Mouse (Mus musculus) CH12.LX (cell line): Measurements from ENCODE around the gene Adcy5. TPM values are rescaled to one million over a fixed set of nuclear protein-coding genes. Genes with fewer than 3 reads are reported as not detected.

Experiments
- DNase-seq: peaks from one replicate; pipeline ENCODE4 v3.0.0-alpha.2; 2013; ENCODE audit errors: extremely low read depth
- H3K27ac ChIP-seq: 2 replicates; pipeline ENCODE4 v1.5.1; 2012; ENCODE audit warnings: low read depth, mild to moderate bottlenecking, control low read depth, moderate library complexity; ENCODE audit not compliant: insufficient read depth
- H3K27me3 ChIP-seq: replicated peaks from 2 replicates; pipeline ENCODE3; 2012; ENCODE audit warnings: inconsistent platforms
- H3K36me3 ChIP-seq, 2 experiments: replicated peaks in 1 of 2; 2 replicates each; pipeline versions ENCODE3 to v1.6.1; 2012; ENCODE audit warnings: inconsistent platforms in 1 of 2, low read length in 1 of 2, mild to moderate bottlenecking in 1 of 2, mixed read lengths in 1 of 2, moderate library complexity in 1 of 2; ENCODE audit not compliant: control insufficient read depth in 1 of 2, insufficient read depth in 1 of 2
- H3K4me1 ChIP-seq, 2 experiments: 2 replicates each; pipeline ENCODE4 v1.6.1; 2012; ENCODE audit warnings: inconsistent platforms in 1 of 2, moderate library complexity in 1 of 2; ENCODE audit not compliant: insufficient read depth in 2 of 2, control insufficient read depth in 1 of 2
- H3K4me2 ChIP-seq: 2 replicates; pipeline ENCODE4 v1.6.1; 2012; ENCODE audit warnings: low read depth, mild to moderate bottlenecking, control low read depth; ENCODE audit not compliant: poor library complexity, insufficient read depth, severe bottlenecking
- H3K4me3 ChIP-seq, 3 experiments: fragments of 150-350 bp in 1 of 3; sonication (generic) in 1 of 3; replicated peaks in 1 of 3; 2 replicates each; pipeline versions ENCODE3 to v1.5.1; 2011 to 2012; ENCODE audit warnings: low read depth in 2 of 3, low read length in 2 of 3, mild to moderate bottlenecking in 2 of 3, moderate library complexity in 2 of 3, control low read depth in 1 of 3, improper control_type of control experiment in 1 of 3, inconsistent platforms in 1 of 3, mixed read lengths in 1 of 3; ENCODE audit not compliant: poor library complexity in 1 of 3
- H3K79me2 ChIP-seq: replicated peaks from 2 replicates; pipeline ENCODE4 v1.6.1; 2012; ENCODE audit warnings: mild to moderate bottlenecking, moderate library complexity; ENCODE audit not compliant: control insufficient read depth, poor library complexity, insufficient read depth, severe bottlenecking; ENCODE audit errors: extremely low read depth
- H3K9ac ChIP-seq: 2 replicates; pipeline ENCODE4 v1.6.1; 2012; ENCODE audit warnings: low read depth, mild to moderate bottlenecking, control low read depth, moderate library complexity; ENCODE audit not compliant: insufficient read depth
- H3K9me3 ChIP-seq: replicated peaks from 2 replicates; pipeline ENCODE3; 2012; ENCODE audit warnings: low read length, inconsistent platforms, mixed read lengths
- BHLHE40 ChIP-seq: IDR thresholded peaks from 2 replicates; pipeline ENCODE4 v1.6.1; 2011; ENCODE audit warnings: mild to moderate bottlenecking, low read depth, low read length, improper control_type of control experiment
- CTCF ChIP-seq, 2 experiments: IDR thresholded peaks in 1 of 2; conservative IDR thresholded peaks in 1 of 2; 2 replicates each; pipeline ENCODE4 v1.5.1; 2011 to 2012; ENCODE audit warnings: low read depth in 2 of 2, low read length in 2 of 2, improper control_type of control experiment in 1 of 2, inconsistent platforms in 1 of 2, mild to moderate bottlenecking in 1 of 2, moderate library complexity in 1 of 2
- GABPA ChIP-seq: IDR thresholded peaks from 2 replicates; pipeline ENCODE4 v1.6.1; 2012; ENCODE audit warnings: low read depth, low read length, improper control_type of control experiment, inconsistent platforms; ENCODE audit not compliant: insufficient replicate concordance
- JUND ChIP-seq: conservative IDR thresholded peaks from 2 replicates; pipeline ENCODE4 v1.6.1; 2011; ENCODE audit warnings: low read depth, low read length, improper control_type of control experiment
- KAT2A ChIP-seq: IDR thresholded peaks from 2 replicates; pipeline ENCODE4 v1.6.1; 2012; ENCODE audit warnings: low read length, improper control_type of control experiment, inconsistent platforms; ENCODE audit not compliant: insufficient replicate concordance
- MAFK ChIP-seq: IDR thresholded peaks from 2 replicates; pipeline ENCODE4 v1.6.1; 2011; ENCODE audit warnings: low read length, improper control_type of control experiment; ENCODE audit not compliant: insufficient replicate concordance
- MAZ ChIP-seq: IDR thresholded peaks from 2 replicates; pipeline ENCODE4 v1.6.1; 2012; ENCODE audit warnings: low read depth, mild to moderate bottlenecking, inconsistent platforms, low read length, improper control_type of control experiment, moderate library complexity
- MEF2A ChIP-seq: IDR thresholded peaks from 2 replicates; pipeline ENCODE4 v1.6.1; 2014; ENCODE audit warnings: low read depth, mild to moderate bottlenecking, inconsistent platforms, low read length, improper control_type of control experiment, borderline replicate concordance
- MYC ChIP-seq: IDR thresholded peaks from 2 replicates; pipeline ENCODE4 v1.6.1; 2011; ENCODE audit warnings: low read depth, mild to moderate bottlenecking, improper control_type of control experiment, low read length
- NELFE ChIP-seq: IDR thresholded peaks from 2 replicates; pipeline ENCODE4 v1.6.1; 2011; ENCODE audit warnings: low read depth, low read length, improper control_type of control experiment
- NRF1 ChIP-seq: IDR thresholded peaks from 2 replicates; pipeline ENCODE4 v1.6.1; 2014; ENCODE audit warnings: low read depth, mild to moderate bottlenecking, inconsistent platforms, low read length, improper control_type of control experiment, moderate library complexity
- POLR2AphosphoS2 ChIP-seq: IDR thresholded peaks from 2 replicates; pipeline ENCODE4 v1.6.1; 2011; ENCODE audit warnings: low read depth, low read length, improper control_type of control experiment
- RAD21 ChIP-seq: IDR thresholded peaks from 2 replicates; pipeline ENCODE4 v1.6.1; 2011; ENCODE audit warnings: low read depth, mild to moderate bottlenecking, low read length, improper control_type of control experiment, moderate library complexity
- RCOR1 ChIP-seq: conservative IDR thresholded peaks from 2 replicates; pipeline ENCODE4 v1.6.1; 2012; ENCODE audit warnings: low read depth, mild to moderate bottlenecking, inconsistent platforms, low read length, improper control_type of control experiment
- SIN3A ChIP-seq: IDR thresholded peaks from 2 replicates; pipeline ENCODE4 v1.6.1; 2012; ENCODE audit warnings: low read length, improper control_type of control experiment, inconsistent platforms
- SMC3 ChIP-seq: IDR thresholded peaks from 2 replicates; pipeline ENCODE4 v1.6.1; 2011; ENCODE audit warnings: low read depth, low read length, improper control_type of control experiment
- UBTF ChIP-seq: IDR thresholded peaks from 2 replicates; pipeline ENCODE4 v1.6.1; 2012; ENCODE audit warnings: low read depth, mild to moderate bottlenecking, inconsistent platforms, low read length, improper control_type of control experiment, moderate library complexity
- USF2 ChIP-seq: conservative IDR thresholded peaks from 2 replicates; pipeline ENCODE4 v1.6.1; 2011; ENCODE audit warnings: low read depth, low read length, improper control_type of control experiment
- ZC3H11A ChIP-seq: IDR thresholded peaks from 2 replicates; pipeline ENCODE4 v1.6.1; 2012; ENCODE audit warnings: low read depth, mild to moderate bottlenecking, inconsistent platforms, low read length, improper control_type of control experiment
- dilution Hi-C: fragments of 300-500 bp; cut with MboI; formaldehyde crosslinking; loops from 2 replicates; pipeline ENCODE4 v1.14.3; 2020; ENCODE audit warnings: low sequenced_read_pairs; ENCODE audit not compliant: extremely low pct_unique_long_range_greater_than_20kb, extremely low pct_ligation_motif_present
- in situ Hi-C: fragments of 300-500 bp; cut with MboI; formaldehyde crosslinking; loops from 3 replicates; pipeline ENCODE4 v1.14.3; 2019; ENCODE audit warnings: low sequenced_read_pairs, low pct_ligation_motif_present, low pct_unique_long_range_greater_than_20kb, mixed read lengths
- polyA plus RNA-seq: library from polyadenylated mRNA; unstranded; fragments of >175 nt; gene quantifications from 2 replicates; pipeline ENCODE4 v1.2.1, GENCODE M21; 2012; ENCODE audit warnings: low read depth; ENCODE audit not compliant: insufficient read length
- total RNA-seq, 2 experiments: library from RNA; depleted of rRNA; stranded (reverse); fragments of 300-350 nt in 1 of 2; fragments of >200 nt in 1 of 2; gene quantifications; 2 replicates each; pipeline ENCODE4 v1.2.3; 2012 to 2014

Adcy5 gene
- total and polyA plus RNA-seq, 3 experiments: 0.04 TPM; not detected in 2

GRCm38 (mm10) chr16:35319335-35319734 lies 164.7 kb downstream of the Adcy5 start:
- TF ChIP-seq MYC (no peak), RAD21 (peak; percentile 75), SMC3 (peak; percentile 26; the same call in 1 of the 2 replicates), USF2 (no peak), MAZ (no peak), CTCF (conservative IDR thresholded peaks at IDR 0.05 in 1 of 2, IDR thresholded peaks at IDR 0.05 in 1 of 2; ENCODE audit: low read depth in 2 of 2, low read length in 2 of 2) (peak in 1 of 2 experiments; percentile 70; a peak in 2 of 4 replicates), ZC3H11A (no peak), RCOR1 (no peak), GABPA (no peak), NRF1 (no peak)
- in situ Hi-C loops: loop anchor here (10.0 kb wide), 1 partner anchor 305 kb away; no protein-coding TSS in a partner anchor
- Histone ChIP-seq H3K27ac (no peak overlapping the region), H3K79me2 (no peaks in the 10 kb centered on the region), H3K27me3 (no peaks in the 10 kb centered on the region), H3K9ac (no peak overlapping the region), H3K9me3 (no peaks in the 10 kb centered on the region), H3K4me2 (no peak overlapping the region), H3K4me3 (no peak overlapping the region), H3K4me1 (peaks cover 0 to 5% of the 10 kb centered on the region in 2 experiments; a peak in 1 of 4 replicates), H3K36me3 (no peaks in the 10 kb centered on the region)
- peak; percentile 13 for DNase-seq
- dilution Hi-C loops: no loop called here

GRCm38 (mm10) chr16:35319773-35320172 lies 165.1 kb downstream of the Adcy5 start:
- in situ Hi-C loops: loop anchor here (10.0 kb wide), 1 partner anchor 305 kb away; no protein-coding TSS in a partner anchor
- no peak overlapping the region for H3K4me3 ChIP-seq
- dilution Hi-C loops: no loop called here
- no peak overlapping the region for H3K4me2 ChIP-seq
- H3K4me1 ChIP-seq: peaks cover 0 to 5% of the 10 kb centered on the region in 2 experiments; a peak in 1 of 4 replicates
- no peaks in the 10 kb centered on the region for H3K9me3 ChIP-seq
- no peaks in the 10 kb centered on the region for H3K79me2 ChIP-seq
- H3K36me3 ChIP-seq: no peaks in the 10 kb centered on the region
- no peak for DNase-seq
- H3K27me3 ChIP-seq: no peaks in the 10 kb centered on the region
- no peak overlapping the region for H3K9ac ChIP-seq
- TF ChIP-seq SIN3A (no peak), NELFE (no peak), SMC3 (no peak), BHLHE40 (no peak), RCOR1 (no peak), MAFK (no peak), UBTF (no peak), USF2 (no peak), GABPA (no peak), POLR2AphosphoS2 (no peak), MEF2A (no peak), JUND (no peak), KAT2A (no peak)
- TF ChIP-seq, all 38 proteins: peak for 0
- no peak overlapping the region for H3K27ac ChIP-seq
